Mouse (Mus musculus) erythroblast, embryonic 14.5 days (primary cell): ENCODE data around the gene Rnf225. TPM values are rescaled to one million over a fixed set of nuclear protein-coding genes. Genes with fewer than 3 reads are reported as not detected.
A peak's percentile ranks its signal among the peaks of the same experiment; 100 is the strongest.

Experiments used
- H3K27me3 ChIP-seq: 2 replicates; pipeline ENCODE4 v1.6.1; 2012; ENCODE audit warnings: inconsistent platforms; ENCODE audit not compliant: control insufficient read depth
- H3K36me3 ChIP-seq: 2 replicates; pipeline ENCODE4 v1.6.1; 2012; ENCODE audit warnings: mild to moderate bottlenecking, inconsistent platforms; ENCODE audit not compliant: control insufficient read depth
- H3K4me1 ChIP-seq: 2 replicates; pipeline ENCODE4 v1.6.1; 2012; ENCODE audit warnings: inconsistent platforms; ENCODE audit not compliant: control insufficient read depth
- H3K4me3 ChIP-seq: replicated peaks from 2 replicates; pipeline ENCODE3; 2012; ENCODE audit warnings: moderate library complexity, mild to moderate bottlenecking, inconsistent platforms
- H3K9me3 ChIP-seq: 2 replicates; pipeline ENCODE4 v1.6.1; 2012; ENCODE audit warnings: low read length, inconsistent platforms, mixed read lengths; ENCODE audit not compliant: control insufficient read depth
- GATA1 ChIP-seq: IDR thresholded peaks from 2 replicates; pipeline ENCODE4 v1.6.1; 2012; ENCODE audit warnings: low read length, inconsistent platforms, mixed read lengths
- TAL1 ChIP-seq: IDR thresholded peaks from 3 replicates; pipeline ENCODE4 v1.6.1; 2012; ENCODE audit warnings: low read length, inconsistent platforms, mixed read lengths
- polyA plus RNA-seq: library from polyadenylated mRNA; stranded (reverse); fragments of >175 nt; gene quantifications from 2 replicates; pipeline ENCODE4 v1.2.3, GENCODE M21; 2012

The Rnf225 gene
- polyA plus RNA-seq, 1 experiment: 0.14 TPM

GRCm38 (mm10) chr7:12977682-12978389, 50.6 kb downstream of the Rnf225 start, which contains the start of gene Zfp446:
TSS of gene Zfp446 (plus strand) at chr7:12977848.
- Histone ChIP-seq H3K4me1 (peaks cover 41% of the 10 kb centered on the region), H3K27me3 (no peaks in the 10 kb centered on the region), H3K4me3 (peak within 1 kb of the TSS; percentile 89), H3K9me3 (no peaks in the 10 kb centered on the region), H3K36me3 (peaks cover 28% of the 10 kb centered on the region)
- TF ChIP-seq GATA1: no peak
- no peak for TF ChIP-seq TAL1

- Histone ChIP-seq H3K4me3 (peak overlapping the region; percentile 89), H3K4me1 (peaks cover 47% of the 10 kb centered on the region), H3K27me3 (no peaks in the 10 kb centered on the region), H3K9me3 (no peaks in the 10 kb centered on the region), H3K36me3 (peaks cover 30% of the 10 kb centered on the region)
- TF ChIP-seq TAL1 (no peak), GATA1 (no peak)
Observed at GRCm38 (mm10) chr7:12978931-12979722, 51.9 kb downstream of the Rnf225 start.

DNA sequence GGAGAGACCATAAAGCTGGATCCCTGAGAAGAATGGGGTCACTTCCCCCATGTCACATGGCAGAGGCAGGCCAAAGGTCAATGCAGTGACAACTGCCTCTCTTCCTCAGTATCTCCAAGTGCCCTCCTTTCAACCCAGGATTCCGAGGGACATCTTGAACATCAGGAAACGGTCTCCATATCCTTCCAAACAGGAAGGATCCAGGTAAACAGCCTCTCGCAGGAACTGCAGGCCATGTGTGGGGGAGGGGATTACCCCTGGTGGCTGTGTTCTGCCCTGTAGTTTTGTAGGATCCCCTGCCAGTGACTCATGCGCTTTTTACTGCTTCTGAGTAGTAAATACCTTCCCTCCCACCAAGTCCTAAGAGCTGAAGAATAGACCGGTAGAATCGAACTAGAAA, 52.6 kb downstream of the Rnf225 start:
- TF ChIP-seq TAL1 (no peak), GATA1 (no peak)

DNA sequence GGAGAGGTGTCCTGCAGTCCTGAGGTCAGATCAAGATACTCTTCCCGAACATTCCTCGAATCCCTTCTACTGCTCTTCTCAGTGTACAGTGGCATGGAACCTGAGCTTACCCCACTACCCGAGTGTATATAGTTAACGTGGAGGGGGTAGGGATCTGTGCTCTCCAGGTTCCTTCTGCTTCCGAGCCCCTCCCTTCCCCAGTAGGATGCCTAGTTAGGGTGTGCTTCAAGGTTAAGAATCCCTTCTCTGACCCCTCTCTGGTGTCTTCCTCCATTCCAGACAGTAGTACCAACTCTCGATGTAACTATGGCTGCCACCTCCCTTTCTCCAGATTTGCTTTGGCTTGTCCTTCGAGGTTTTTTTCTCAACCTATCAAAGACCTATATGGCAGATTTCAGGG, 53.1 kb downstream of the Rnf225 start:
- H3K36me3 ChIP-seq: peaks cover 36% of the 10 kb centered on the region
- H3K9me3 ChIP-seq: peaks cover 2% of the 10 kb centered on the region
- TF ChIP-seq GATA1: no peak
- TF ChIP-seq TAL1: no peak
- H3K4me1 ChIP-seq: peaks cover 57% of the 10 kb centered on the region
- no peak overlapping the region for H3K4me3 ChIP-seq
- H3K27me3 ChIP-seq: no peaks in the 10 kb centered on the region

More for the DNA sequence above, 52.6 kb downstream of the Rnf225 start:
- Histone ChIP-seq H3K4me3 (no peak overlapping the region), H3K4me1 (peaks cover 53% of the 10 kb centered on the region), H3K36me3 (peaks cover 31% of the 10 kb centered on the region), H3K27me3 (no peaks in the 10 kb centered on the region), H3K9me3 (no peaks in the 10 kb centered on the region)

Other genes starting within 250 kb of the Rnf225 start
- gene Vmn2r55, start 242.4 kb upstream of the Rnf225 start, polyA plus RNA-seq: not detected in 2 replicates
- 0.01 TPM in 1 of 2 replicates, not detected in the other for gene Vmn2r56, start 192.4 kb upstream of the Rnf225 start, polyA plus RNA-seq
- 0.04 TPM in 1 of 2 replicates, not detected in the other for gene Zscan18, start 123.8 kb upstream of the Rnf225 start, polyA plus RNA-seq
- 0.01 TPM in 1 of 2 replicates, not detected in the other for gene Zfp329, start 108.6 kb upstream of the Rnf225 start, polyA plus RNA-seq
- 0.06 and 0.24 TPM in 2 replicates for gene Zfp110, start 92.7 kb upstream of the Rnf225 start, polyA plus RNA-seq
- 0.02 TPM in 1 of 2 replicates, not detected in the other for gene Zfp128, start 46.2 kb upstream of the Rnf225 start, polyA plus RNA-seq
- 0.04 TPM in 2 replicates for gene Zscan22, start 29.6 kb upstream of the Rnf225 start, polyA plus RNA-seq
- 328 and 368 TPM in 2 replicates for gene Rps5, start 5.1 kb upstream of the Rnf225 start, polyA plus RNA-seq
- gene Zfp324, start 38.4 kb downstream of the Rnf225 start, polyA plus RNA-seq: 0.27 and 0.38 TPM in 2 replicates
- gene Zfp446, start 50.4 kb downstream of the Rnf225 start, polyA plus RNA-seq: 0.20 and 0.29 TPM in 2 replicates
- gene Slc27a5, start 70.8 kb downstream of the Rnf225 start, polyA plus RNA-seq: not detected in 2 replicates
- gene Trim28, start 71.7 kb downstream of the Rnf225 start, polyA plus RNA-seq: 16.2 and 17.6 TPM in 2 replicates
- gene Zbtb45, start 82.6 kb downstream of the Rnf225 start, polyA plus RNA-seq: 6.7 and 7.7 TPM in 2 replicates
- 39.9 and 103 TPM in 2 replicates for gene Chmp2a, start 107.4 kb downstream of the Rnf225 start, polyA plus RNA-seq
- gene Ube2m, start 110.9 kb downstream of the Rnf225 start, polyA plus RNA-seq: 22.8 and 28.8 TPM in 2 replicates
- gene Mzf1, start 127.3 kb downstream of the Rnf225 start, polyA plus RNA-seq: 0.03 TPM in 2 replicates
- 0.06 TPM in 1 of 2 replicates, not detected in the other for gene Vmn1r85, start 167.8 kb downstream of the Rnf225 start, polyA plus RNA-seq
- gene Vmn1r86, start 192.5 kb downstream of the Rnf225 start, polyA plus RNA-seq: not detected in 2 replicates
- gene Vmn1r87, start 212.7 kb downstream of the Rnf225 start, polyA plus RNA-seq: 0.04 TPM in 1 of 2 replicates, not detected in the other
- gene Vmn1r88, start 232.2 kb downstream of the Rnf225 start, polyA plus RNA-seq: not detected in 2 replicates